Mouse (Mus musculus): ENCODE measurements around the gene Alox12e.

GRCm38 (mm10) chr11:70278961-70279360, 43.5 kb downstream of the Alox12e start:
- TF ChIP-seq CTCF (IDR thresholded peaks at IDR 0.05; ENCODE audit: low read depth, low read length) (no peak), EP300 (IDR thresholded peaks at IDR 0.05; ENCODE audit: insufficient read depth, low read depth, low read length) (no peak)
